Mouse (Mus musculus): Measurements from ENCODE around the gene Lrrc49. TPM values are rescaled to one million over a fixed set of nuclear protein-coding genes. Genes with fewer than 3 reads are reported as not detected.

Gene Lrrc49
- not detected for total RNA-seq (2023)

GRCm38 (mm10) chr9:60687891-60688324 lies at the start of gene Lrrc49:
TSS of gene Lrrc49 (minus strand) at chr9:60688158.

GRCm38 (mm10) chr9:60712771-60713541 lies 25.0 kb upstream of the Lrrc49 start, which contains the start of gene Larp6:
TSS of gene Larp6 (plus strand) at chr9:60712989.

DNA sequence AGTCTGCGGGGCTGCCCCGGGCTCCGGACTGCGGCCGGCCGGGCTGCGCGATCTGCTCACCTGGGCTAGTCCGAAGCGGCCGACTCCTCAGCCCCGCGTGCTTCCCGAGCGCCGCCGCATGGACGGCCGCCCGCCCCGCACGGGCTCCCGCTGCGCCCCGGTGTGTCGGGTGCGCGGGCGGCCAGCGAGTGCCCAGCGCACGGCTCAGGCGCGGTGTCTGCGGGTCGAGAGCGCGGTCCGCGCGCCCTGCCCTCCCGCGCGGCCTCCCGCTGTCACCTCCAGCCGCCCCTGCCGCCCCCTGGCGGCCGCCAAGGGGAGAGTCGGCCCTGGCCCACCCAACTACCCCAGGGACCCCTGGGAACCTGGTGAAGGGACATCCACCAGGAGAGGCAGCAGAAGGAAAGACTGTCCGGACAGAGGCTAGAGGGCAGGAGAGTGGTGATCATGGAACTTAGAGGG lies 166.1 kb downstream of the Lrrc49 start, which contains the start of gene Thsd4:
TSS of gene Thsd4 (minus strand) at position 241 of the 459 bp plus-strand sequence.

Other genes with a start within 250 kb of the Lrrc49 start
- 0.31 TPM for gene Thsd4, start 166.1 kb downstream of the Lrrc49 start, total RNA-seq (2023)
- not detected for gene Larp6, start 24.8 kb upstream of the Lrrc49 start, total RNA-seq (2023)
- gene Uaca, start 106.4 kb upstream of the Lrrc49 start, total RNA-seq (2023): not detected

All from CD8-positive naive resting alpha-beta T cell, adult 57 days (primary cell).